Mouse (Mus musculus): ENCODE results near the gene Cobll1.

GRCm38 (mm10) chr2:65123702-65124101 is 115.5 kb downstream of the Cobll1 start:
- TF ChIP-seq POLR2A (IDR thresholded peaks at IDR 0.05; ENCODE audit: borderline replicate concordance, control insufficient read depth, low read depth, low read length) (no peak), CTCF (IDR thresholded peaks at IDR 0.05; ENCODE audit: control insufficient read depth, insufficient read depth, low read length) (no peak)

Measured in bone marrow, adult 2 months (tissue).